Mouse (Mus musculus): ENCODE results near the gene Rab43.

GRCm38 (mm10) chr6:87776663-87777062 is 35.3 kb downstream of the Rab43 start:
- TF ChIP-seq CTCF (IDR thresholded peaks at IDR 0.05 in 2 of 3, conservative IDR thresholded peaks at IDR 0.05 in 1 of 3; ENCODE audit: control insufficient read depth in 1 of 3, insufficient read depth in 1 of 3, low read depth in 2 of 3, low read length in 3 of 3, poor library complexity in 1 of 3, severe bottlenecking in 1 of 3) (no peak), MAX (IDR thresholded peaks at IDR 0.05; ENCODE audit: low read length) (no peak), NRF1 (IDR thresholded peaks at IDR 0.05; ENCODE audit: insufficient read depth, low read depth, low read length, poor library complexity, severe bottlenecking) (no peak), ZKSCAN1 (IDR thresholded peaks at IDR 0.05; ENCODE audit: low read depth, low read length) (no peak)

Measured in MEL (cell line).